Mouse (Mus musculus) forebrain, embryonic 16.5 days (tissue): ENCODE measurements at regions not wholly inside any gene's neighbourhood (a gene's known extent, or its start where the extent isn't known, plus 50 kb on each side); places are given as distances from the start of the nearest gene placed in this dataset. TPM values are rescaled to one million over a fixed set of nuclear protein-coding genes. Genes with fewer than 3 reads are reported as not detected.

ENCODE experiments used
- microRNA-seq: library from miRNA; unstranded; fragments of <30 nt; microRNA quantifications from one replicate; pipeline ENCODE4, GENCODE M21; 2017

Small RNAs in the stretch of these regions (microRNA-seq; reads per million reads assigned to microRNA genes)
- not detected for gene Gm27460
- not detected for gene Gm28002
